Comparison of ENCODE assay signal across 8 mouse cellular contexts in the genomic region with DNA sequence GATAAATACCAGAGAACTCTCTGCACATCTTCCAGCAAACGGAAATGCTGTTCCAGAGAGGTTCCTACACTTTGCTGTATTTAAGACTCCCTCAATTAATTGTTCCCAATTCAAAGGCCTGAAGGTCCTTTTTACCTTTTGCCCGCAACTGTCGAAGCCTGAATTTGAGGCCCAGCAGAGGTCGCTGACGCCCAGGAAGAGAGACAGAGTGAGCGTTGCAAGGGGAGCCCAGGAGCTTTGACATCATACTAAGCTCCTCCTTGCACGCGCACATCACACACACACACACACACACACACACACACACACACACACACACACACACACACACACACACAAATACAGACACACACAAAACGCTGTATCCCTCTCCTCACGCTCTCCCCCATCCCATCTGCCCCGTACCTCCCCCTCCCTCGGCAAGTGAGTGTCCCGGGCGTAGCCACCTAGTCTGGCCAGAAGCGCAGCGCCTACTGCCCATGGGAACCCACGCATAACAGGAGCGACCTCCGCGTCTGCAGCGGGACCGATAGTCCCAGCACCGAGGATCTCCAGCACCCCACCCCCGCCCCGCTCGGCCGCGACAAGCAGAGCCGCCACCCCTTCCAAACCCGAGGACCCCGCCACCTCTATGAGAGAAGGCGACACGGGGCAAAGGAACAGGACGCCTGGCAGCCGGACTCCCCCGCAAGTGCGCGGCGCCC. TPM values are rescaled to one million over a fixed set of nuclear protein-coding genes. Genes with fewer than 3 reads are reported as not detected.
DNase-seq lines count a peak whose midpoint lies in the region.

Gene Rnf150 (plus strand): TSS at position 316 of the 704 bp plus-strand sequence.

- H3K4me3 ChIP-seq in megakaryocyte, embryonic 14.5 days (replicated peaks) = peak within 1 kb of the TSS; percentile 100

- no peaks in the 10 kb centered on the region for H3K9me3 ChIP-seq in megakaryocyte, embryonic 14.5 days

- peaks cover 6% of the 10 kb centered on the region for H3K36me3 ChIP-seq in megakaryocyte, embryonic 14.5 days (replicated peaks; ENCODE audit: low read length)

- peak; percentile 49 for DNase-seq in WW6 (ENCODE audit: low read depth, low spot score)
- DNase-seq in cerebellum, postnatal 36 days = peak; percentile 90 to 91
- DNase-seq in gastrocnemius, postnatal 10 days = peak; percentile 80
- peak; percentile 60 for DNase-seq in induced T-regulatory cell, adult 2 months (ENCODE audit: low read depth)
- peak; percentile 59 to 88 for DNase-seq in left cerebral cortex, adult 9 months (ENCODE audit: low spot score in 2 of 2)
- peak; percentile 87 to 91 for DNase-seq in right cerebral cortex, adult 2 months (ENCODE audit: low spot score in 2 of 2)
- peak; percentile 73 for DNase-seq in urinary bladder, postnatal 25 days (ENCODE audit: low spot score)

- H3K4me1 ChIP-seq in megakaryocyte, embryonic 14.5 days = peaks cover 50% of the 10 kb centered on the region

- peaks cover 3% of the 10 kb centered on the region for H3K27me3 ChIP-seq in megakaryocyte, embryonic 14.5 days (replicated peaks)

RNA-seq across cellular contexts. Expression of gene Rnf150, which starts in this region (rescaled TPM):
- 10 to 100 TPM; 15.5 to 17.9 TPM for total RNA-seq in gastrocnemius, postnatal 10 days (2021)
- 0.58 and 0.97 TPM in 2 replicates for polyA plus RNA-seq in megakaryocyte, embryonic 14.5 days (2012; ENCODE audit: insufficient read depth, low replicate concordance)

Comparison
In these comparisons a context has a peak if more than half of its experiments do, and no peak if none do; other contexts are left out.
1. Peak in every context shown above with its lines: DNase-seq and H3K4me3 ChIP-seq.